Mouse (Mus musculus): ENCODE measurements around the gene Scp2d1.
"Not testable (repeated sequence)": the region's sequence is repeated elsewhere in the genome, so short reads cannot be mapped to it uniquely, and the experiment has no call there.

Scp2d1 gene

GRCm38 (mm10) chr2:144823356-144823755, at the start of gene Scp2d1:
Gene Scp2d1, plus strand, starts transcription at chr2:144823656.
- not testable (repeated sequence) for DNase-seq

- DNase-seq: no peak
Measured at GRCm38 (mm10) chr2:144774636-144775160, 48.8 kb upstream of the Scp2d1 start.

GRCm38 (mm10) chr2:144775626-144776025, 47.8 kb upstream of the Scp2d1 start:
- DNase-seq: no peak

DNA sequence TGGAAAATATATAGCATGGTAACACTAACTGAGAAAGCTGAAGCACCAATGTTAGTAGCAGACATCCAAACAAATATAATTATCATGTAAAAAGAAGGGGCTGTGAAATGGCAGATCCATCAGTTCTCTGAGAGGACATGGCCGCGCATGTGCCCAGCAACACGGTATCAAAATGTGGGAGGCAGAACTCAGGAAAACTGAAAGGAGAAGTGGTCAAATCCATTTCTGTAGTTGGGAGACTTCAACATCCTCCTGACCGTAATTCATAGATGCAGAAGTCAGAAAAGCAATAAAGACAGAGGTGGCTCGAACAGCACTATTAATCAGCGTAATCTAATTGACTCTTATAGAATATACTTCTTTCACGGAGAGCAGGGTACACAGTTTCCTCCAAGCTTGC, 44.2 kb upstream of the Scp2d1 start:
- DNase-seq: no peak

DNA sequence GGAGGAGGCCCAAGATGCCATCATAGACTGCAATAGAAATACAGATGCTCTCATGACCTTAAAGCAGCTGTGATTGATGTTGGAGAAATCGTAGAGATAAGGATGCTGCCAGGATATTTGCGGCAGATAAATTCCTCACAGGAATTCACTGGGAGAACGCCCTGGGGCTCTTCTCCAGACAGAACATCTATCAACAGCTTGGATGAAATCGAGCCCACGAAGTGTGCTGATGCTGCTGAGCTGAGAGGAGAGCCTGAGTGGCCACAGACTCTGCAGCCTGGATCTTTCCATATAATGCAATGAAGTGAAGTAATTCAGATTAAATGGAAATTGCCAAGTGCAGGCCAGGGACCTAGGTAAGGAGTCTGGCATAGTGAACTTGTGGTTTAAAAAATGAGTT, 42.7 kb upstream of the Scp2d1 start:
- DNase-seq: peak; percentile 43

DNA sequence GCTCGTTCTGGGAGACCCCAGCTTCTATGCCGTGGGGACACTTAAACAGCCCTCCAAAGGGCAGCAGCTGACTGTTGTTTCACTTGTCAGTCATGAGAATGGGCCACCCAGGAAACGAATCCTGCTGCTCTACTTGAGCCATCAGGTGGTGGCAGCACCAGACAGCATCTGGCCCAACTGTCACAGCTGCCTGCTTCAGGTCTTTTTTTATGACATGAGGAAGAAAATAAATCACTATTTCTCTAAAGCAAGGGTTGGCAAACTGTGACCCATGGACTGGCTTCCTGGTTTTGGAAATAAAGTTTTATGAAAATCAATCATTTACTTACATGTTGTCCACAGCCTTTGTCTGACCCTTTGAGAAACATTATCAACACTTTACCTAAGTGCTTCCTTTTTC, 41.6 kb upstream of the Scp2d1 start:
- DNase-seq: peak; percentile 51

DNA sequence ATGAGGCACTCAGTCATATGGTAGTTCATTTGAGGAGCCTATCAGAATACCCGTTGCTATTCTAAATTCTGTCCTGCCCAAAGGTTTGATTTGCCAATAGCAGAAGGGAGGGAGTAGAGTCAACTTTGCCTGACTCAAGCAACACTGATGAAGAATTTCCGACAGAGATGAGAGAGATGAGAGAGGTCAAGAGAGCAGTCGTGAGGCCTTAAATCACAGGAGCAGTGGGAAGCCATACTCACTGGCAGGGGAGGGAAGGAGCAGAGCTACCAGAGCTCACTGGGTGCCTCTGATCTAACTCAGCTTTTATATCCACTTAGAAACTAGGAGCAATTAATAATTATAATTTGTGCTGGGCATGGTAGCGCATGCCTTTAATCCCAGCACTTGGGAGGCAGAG, 41.0 kb upstream of the Scp2d1 start:
- DNase-seq: peak; percentile 52

GRCm38 (mm10) chr2:144783190-144783589, 40.3 kb upstream of the Scp2d1 start:
- no peak for DNase-seq

DNA sequence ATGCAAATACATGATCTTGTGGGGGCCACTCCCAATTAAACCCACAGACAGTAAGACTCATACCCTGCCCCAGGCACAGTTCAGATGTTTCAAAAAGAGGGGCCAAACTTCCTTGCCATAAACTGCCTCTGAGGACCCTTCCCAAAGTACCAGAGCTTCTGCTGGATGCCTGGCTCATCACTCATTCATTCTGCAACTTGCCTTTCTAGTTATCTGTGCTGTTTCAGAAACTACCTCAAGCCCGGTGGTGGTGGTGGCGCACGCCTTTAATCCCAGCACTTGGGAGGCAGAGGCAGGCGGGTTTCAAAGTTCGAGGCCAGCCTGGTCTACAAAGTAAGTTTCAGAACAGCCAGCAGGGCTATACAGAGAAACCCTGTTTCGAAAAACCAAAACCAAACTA, 39.6 kb upstream of the Scp2d1 start:
- no peak for DNase-seq

DNA sequence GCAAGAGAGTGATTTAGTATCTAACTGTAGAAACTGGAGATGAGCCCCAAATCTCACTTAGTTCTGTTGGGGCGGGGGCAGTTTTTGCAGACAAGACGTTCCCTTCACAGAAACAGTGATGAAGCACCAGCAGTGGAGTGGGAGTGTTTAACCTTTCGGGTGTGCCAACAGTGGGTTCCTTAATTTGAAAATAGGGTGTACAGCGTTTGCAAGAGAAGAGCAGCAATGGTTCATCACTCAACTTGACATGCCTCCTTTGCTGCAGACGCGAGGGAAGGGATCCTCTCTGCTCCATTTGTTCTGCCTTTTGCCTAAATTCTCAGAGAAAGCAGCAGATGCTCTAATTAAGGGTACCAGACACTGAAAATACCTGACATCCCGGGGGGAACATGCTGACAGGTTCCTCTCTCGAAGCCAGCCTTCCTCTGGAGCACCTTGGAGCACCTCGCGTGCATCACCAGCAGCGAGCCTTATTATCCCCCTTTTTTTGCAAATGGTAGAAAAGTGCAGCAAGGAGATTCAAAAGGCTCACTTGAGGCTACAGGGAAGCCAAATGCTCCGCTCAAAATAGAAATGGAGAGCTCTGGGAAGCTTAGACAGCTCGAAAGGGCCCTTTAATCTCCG, 31.7 kb upstream of the Scp2d1 start:
- DNase-seq: no peak

DNA sequence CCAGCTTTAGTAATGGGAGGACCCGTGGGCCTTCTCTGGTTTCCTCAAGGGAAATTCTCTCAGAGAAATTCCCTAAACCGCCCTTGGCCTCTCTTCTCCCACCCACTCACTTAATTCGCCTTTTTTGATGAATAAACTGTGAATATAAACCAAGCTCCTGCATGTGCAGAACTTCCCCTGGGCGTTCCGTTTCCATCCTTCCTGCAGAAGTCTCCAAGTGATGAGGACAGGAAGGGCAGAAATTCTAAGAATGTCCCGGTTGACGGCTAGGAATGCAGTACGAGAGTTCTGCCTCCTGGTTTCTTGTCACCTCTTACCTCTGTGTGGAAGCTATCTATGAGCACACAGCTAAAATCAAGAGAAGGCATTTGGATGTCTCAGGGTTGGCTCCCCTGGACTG, 25.9 kb upstream of the Scp2d1 start:
- peak; percentile 34 for DNase-seq

- no peak for DNase-seq
Measured at GRCm38 (mm10) chr2:144807766-144808754, 15.4 kb upstream of the Scp2d1 start.

DNA sequence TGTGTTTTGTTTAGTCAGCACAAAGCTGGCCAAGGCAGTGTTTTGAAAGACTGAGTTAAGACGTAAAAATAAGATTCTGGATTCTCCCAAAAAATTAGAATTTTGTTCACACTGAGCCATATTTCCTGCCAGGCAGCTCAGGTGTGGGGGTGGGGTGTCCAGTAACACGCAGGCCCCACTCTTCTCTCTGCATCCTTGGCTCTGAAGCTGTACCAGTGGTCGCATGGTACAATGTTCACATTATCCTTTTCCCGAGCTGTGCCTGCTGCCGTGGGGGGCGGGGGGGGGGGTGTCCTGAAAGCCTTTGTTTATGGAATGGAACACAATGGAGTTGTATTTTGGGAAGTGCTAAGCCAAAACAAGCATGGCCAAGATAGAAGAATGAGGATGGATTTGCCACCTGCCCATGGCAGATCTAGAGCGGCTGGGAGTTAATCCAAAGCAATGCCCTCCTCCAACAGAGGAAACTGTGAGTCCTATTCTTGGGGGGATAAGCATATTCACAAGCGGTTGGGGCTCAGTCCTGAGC, 5.1 kb downstream of the Scp2d1 start:
- no peak for DNase-seq

DNA sequence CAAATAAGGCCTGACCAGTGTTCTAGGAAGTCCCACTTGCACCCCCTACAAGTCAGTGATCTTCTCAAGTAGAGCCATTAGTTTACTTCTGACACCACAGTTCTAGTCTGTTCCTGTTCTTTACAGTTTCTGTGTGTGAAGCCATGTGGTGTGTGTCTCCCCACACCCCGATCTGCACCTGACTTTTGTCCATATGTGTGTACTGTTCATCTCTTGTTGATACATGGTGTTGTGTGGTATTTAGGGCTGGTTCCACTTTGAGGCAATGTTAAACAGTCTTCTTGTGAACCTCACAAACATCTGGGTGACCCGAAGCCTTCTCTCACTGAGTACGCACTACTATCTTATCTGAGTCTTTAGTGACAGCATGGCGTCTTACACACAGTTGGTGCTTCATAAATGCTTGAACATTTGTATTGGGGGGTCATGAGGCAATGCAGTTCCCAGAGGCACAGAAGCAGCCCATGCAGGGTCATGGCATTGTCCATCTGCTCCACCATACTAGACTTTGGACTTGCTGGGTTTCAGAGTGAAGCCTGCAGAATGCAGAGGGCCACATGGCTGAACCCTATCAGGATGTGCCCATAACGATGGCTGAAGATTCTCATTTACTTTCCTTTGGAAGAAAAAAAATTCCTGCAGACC, 13.3 kb downstream of the Scp2d1 start:
- no peak for DNase-seq

DNA sequence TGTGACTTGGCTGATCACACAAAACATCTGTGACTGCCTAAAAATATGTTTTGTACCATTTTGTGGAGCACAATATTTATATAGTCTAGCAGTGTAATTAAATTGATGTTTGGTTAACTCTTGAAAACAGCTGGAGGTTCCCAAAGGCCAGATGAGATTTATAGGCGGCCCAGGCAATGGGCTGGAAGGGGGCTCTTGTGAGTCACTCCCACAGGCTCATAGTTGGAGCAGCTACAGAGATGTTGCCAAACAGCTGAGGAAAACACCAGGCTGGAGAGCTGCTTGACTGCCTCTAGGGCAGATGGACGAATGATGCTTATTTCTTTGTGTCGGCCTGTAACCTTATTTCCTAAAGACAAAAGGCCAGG, 13.8 kb downstream of the Scp2d1 start:
- no peak for DNase-seq

GRCm38 (mm10) chr2:144868827-144869226, 45.4 kb downstream of the Scp2d1 start:
- peak; percentile 11 for DNase-seq
